Mouse (Mus musculus): ENCODE data around the gene Gm7029.
"Not testable (repeated sequence)": the region's sequence is repeated elsewhere in the genome, so short reads cannot be mapped to it uniquely, and the experiment has no call there.

Gene Gm7029

DNA sequence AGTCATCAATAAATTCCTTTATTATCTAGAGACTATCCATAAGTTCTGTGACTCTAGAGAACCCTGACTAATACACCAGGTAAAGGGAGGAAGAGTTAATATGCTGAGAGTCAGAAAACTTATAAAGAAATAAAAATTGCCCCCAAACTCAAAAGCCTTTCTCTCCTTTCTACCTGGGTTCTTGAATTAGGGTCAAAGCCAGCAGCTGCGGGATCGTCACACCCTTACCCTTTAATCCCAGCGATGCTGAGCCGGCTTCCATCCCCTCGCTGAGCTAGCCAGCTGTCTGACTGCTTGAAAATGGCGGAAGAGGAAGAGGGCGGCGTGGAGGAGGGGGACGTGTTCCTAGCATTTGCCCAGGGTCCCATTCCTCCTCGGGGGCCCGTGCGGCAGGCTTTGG lies at the start of gene Gm7029:
TSS of gene Gm7029 (plus strand) at position 301 of the 400 bp plus-strand sequence.
- not testable (repeated sequence) for DNase-seq

DNA sequence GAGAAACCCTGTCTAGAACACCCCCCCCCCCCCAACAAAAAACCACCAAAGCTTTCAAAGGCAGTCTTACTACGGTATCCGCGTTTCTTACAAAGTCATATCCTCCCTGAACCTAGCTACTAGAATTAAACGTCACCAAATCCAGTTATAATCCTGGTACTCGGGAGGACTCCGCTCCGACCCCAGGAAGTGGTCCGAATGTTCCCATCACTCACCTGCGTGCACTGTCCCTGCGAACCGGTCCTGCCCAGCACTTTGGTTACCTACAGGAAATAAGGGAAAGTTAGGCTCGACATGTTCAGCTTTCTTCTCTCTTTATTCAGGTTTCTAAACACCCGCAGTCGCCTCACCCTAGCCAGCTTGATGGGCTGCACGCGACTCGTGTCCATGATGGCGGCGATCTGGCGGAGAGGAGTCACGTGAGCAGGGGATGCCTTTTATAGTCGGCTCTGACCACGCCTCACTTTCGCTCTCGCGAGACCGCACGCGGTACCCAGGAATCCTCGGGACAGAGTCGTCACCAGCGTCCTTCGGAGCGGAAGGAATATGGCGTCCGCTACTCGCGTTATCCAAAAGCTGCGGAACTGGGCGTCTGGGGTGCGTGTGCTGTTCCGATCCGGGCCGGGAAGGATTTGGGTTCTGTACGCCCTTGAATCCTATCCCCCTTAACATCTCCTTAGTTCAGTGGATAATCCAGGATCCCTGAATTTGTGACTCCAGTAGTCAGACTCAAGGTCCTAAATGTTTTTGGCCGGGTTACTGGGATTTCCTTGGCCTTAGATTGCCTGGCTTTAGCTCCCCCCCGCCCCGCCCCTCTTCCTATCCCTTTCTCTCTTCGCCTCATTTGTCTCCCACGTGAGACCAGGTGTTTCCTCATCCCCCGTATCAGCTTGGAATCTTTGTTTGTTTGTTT lies 49.3 kb upstream of the Gm7029 start, which contains the start of the genes Rps28 and Ndufa7:
TSS of gene Rps28 (minus strand) at position 479 of the 913 bp plus-strand sequence.
TSS of gene Ndufa7 (plus strand) at position 489 of the 913 bp plus-strand sequence.
- DNase-seq, result peak; percentile 97

DNA sequence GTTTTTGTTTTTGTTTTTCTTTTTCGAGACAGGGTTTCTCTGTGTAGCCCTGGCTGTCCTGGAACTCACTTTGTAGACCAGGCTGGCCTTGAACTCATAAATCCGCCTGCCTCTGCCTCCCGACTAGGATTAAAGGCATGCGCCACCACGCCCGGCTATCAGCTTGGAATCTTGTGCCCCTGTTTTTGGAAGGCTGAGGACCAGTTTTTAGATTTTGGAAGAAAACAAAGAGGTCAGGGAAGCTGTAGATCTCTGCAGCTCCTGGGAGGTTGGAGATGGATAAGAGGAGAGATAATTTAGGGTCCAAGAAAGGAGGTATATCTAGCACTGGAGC lies 48.7 kb upstream of the Gm7029 start:
- DNase-seq, result not testable (repeated sequence)

DNA sequence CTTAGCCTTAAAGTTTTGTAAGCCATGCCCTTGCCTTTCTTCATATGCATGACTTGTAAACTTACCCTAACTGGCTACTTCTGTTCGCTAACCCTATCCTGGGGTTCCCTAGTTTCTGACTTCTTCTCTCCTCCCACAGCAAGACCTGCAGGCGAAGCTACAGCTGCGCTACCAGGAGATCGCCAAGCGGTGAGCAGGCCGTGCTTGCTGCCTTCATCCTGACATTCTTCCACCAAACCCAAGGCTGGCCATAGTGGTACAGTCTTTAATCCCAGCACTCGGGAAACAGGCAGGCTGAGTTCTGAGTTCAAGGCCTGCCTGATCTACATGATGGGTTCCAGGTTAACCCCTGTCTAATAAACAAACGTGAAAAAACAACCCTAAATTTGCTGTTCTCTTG lies 48.2 kb upstream of the Gm7029 start:
- no peak for DNase-seq

DNA sequence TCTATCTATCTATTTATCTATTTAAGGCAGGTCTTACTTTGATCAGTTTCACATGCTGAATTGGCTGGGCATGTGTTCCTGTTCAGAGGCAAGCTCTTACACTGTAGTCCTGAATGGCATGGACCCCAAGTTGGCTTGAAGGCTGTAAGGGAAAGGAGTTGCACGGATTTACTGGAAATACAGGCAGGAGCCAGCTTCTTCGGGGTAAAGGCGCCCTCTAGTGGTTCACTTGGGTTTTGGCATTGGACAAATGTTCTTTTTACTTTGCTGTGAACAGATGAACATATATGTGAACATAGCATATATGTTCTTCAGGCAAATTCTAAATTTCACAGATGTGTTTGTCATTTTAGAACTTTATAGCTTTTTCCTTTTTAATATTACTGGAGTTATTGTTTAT lies 46.8 kb upstream of the Gm7029 start:
- DNase-seq, result no peak

DNA sequence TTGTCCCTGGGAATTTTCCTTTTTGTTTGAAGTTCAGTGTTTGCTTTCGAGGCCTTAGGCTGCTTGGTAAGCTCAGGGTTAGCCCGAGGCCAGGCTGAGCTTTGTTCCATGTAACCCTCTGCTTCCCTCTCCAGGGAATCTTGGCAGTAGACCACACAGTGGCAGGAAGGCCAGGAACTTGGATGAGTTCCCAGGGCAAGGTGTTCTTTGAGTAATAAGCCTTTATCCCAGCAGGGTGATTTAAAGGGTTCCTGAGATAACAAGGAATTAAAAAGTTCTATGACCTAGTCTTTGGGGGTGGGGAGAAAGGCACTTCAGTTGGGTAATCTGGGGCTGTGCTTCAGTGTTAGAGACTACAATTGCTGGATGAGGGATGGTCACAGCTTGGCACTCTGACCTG lies 44.7 kb upstream of the Gm7029 start:
- no peak for DNase-seq

DNA sequence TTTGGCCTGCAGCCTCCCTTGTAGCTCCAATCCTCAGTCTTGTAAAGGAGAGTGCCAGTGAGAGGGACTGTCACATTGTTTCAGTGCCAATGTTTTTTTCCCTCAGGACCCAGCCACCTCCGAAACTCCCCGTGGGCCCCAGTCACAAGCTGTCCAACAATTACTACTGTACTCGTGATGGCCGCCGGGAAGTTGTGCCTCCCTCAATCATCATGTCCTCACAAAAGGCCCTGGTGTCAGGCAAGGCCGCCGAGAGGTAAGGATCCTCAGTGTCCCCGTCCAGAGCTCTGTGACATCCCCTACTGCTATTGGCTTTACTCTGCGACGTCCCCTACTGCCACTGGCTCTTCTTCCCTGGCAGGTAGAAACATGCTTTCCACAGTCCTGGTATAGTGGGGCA lies 44.1 kb upstream of the Gm7029 start:
- DNase-seq, result no peak

DNA sequence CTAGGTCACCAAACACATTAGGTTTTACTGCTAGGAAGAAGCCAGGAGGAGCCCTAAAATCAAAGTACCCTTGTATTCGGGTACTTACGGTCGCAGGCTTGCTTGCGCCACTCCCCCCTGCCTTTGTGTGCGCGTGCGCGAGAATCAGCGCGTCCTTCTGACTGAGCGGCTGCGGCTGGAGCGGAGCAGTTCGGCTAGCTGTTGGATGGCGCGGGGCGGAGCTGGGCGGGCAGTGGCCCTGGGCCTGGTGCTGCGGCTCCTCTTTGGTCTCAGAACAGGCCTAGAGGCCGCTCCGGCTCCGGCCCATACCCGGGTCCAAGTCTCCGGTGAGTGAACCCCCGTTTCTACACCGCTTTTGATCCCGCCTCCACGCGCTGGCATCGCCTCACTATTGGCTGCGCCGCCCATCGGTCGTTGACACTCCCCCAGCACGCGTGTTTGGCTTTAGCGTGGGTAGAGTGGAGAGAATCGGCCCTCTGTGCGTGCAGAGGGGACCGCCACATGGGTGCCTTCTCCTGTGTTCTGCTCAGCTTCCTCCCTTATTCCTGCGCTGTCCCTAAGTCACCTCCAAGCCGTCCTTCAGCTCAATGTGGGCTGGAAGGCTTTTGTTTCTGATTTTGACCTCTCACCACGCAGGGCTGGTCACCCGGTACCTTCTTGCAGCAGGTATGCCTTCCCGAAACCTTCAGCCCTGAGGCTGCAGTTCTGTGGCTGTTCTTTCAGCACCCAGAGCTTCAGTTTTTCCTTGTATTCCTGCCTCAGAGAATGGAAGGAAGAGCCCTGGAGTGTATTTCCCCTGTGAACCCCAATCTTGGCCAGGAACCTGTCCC lies 30.5 kb upstream of the Gm7029 start, which contains the start of gene Cd320:
TSS of gene Cd320 (plus strand) at position 126 of the 830 bp plus-strand sequence.
- peak; percentile 91 for DNase-seq

DNA sequence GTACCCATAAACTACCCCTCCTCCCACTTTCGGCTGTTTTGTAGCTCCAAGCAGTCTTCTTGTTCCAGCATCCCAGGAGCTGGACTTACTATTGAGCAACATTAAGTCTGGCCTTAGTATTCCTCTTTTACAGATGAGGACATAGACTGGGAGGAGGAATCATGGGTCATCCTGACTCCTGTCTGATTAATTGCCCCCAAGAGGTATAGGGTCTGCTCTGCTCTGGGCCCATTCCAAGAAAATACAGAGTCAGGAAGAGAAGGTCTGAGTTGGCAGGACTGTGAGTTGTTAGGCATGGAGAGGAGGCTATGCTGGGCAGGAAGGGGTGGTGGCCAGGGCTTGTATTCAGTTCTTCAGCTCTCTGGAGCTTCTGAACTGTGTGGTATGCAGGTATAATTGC lies 29.4 kb upstream of the Gm7029 start:
- no peak for DNase-seq

DNA sequence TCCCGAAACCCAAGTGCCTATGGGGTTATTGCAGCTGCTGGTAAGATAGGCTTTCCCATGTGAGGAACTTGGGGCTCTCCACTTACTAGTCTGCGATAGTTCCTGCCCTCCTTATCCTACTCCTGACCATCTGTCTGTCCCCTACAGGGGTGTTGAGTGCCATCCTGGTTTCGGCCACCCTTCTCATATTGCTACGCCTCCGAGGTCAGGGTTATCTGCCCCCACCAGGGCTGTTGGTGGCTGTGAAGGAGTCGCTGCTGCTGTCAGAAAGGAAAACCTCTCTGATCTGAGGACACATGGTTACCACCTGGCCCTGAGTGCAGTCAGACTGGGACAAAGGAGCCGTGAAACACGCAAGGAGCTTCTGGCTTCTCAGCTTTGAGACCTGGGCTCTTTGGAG lies 25.5 kb upstream of the Gm7029 start:
- DNase-seq, result no peak

DNA sequence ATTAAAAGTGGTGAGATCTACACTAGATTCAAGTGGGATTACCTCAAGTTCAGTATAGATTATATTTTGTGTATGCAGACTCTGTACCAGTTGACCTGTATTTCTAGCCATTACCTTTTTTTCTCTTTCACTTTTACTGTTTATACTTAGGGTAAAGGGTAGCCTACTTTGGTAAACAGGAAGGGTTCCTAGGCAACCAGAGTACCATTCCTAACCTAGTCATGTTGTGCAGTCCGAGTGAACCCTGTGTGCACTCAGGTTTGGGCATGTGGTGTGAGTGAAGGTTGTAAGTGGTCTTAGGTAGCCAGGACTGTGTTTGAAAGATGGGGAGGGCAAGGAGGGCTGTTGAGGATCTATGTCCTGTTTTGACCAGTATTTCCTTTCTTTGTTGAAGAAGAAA lies 22.3 kb upstream of the Gm7029 start:
- DNase-seq, result no peak

DNA sequence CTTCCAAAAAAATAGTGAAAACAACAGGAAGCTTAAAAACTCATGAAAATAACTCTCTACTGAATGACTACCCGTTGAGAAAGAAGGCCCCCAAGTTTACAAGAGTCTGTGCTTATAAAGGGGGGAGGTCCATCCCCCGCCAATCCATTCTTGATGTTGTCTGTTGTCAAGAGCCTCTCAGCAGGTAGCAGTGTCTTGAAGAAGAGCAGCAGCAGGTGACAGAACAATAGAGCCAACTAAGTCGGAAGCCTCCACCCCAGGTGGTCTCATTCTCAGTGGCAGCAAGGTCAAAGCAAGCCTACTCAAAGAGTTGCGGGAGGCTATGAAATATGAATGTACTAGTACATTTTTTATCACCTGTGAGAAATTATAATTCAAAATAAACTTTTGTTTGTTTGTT lies 15.8 kb upstream of the Gm7029 start:
- DNase-seq, result no peak

DNA sequence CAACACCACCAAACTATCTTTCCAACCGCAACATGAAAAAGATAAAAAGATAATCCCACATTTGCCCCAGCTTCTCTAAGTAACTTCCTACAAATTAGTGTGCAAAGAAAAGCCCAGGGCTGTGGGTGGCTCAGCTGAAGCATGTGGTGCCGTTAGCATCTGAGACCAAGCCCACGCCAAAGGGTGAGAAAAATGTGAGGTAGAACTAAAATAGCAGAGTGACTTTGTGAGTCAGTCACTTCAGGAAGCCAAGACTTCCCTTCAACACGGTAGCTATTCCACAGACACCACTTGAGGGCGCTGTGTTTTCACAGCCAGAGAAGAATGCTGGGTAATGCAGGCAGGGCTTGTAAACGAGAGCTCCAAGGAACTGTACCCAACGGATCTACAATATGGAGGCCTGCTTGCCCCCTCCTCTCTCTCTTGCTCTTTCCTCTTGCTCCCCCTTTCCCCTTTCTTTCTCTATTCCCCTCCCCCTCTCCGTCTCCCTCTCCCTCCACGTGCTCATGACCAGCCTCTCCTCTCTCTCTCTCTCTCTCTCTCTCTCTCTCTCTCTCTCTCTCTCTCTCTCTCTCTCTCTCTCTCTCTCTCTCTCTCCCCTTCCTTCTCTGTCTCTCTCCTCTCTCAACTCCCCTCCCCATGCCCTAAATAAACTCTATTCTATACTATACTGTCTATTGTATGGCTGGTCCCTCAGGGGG lies 8.2 kb upstream of the Gm7029 start:
- DNase-seq, result peak; percentile 89

DNA sequence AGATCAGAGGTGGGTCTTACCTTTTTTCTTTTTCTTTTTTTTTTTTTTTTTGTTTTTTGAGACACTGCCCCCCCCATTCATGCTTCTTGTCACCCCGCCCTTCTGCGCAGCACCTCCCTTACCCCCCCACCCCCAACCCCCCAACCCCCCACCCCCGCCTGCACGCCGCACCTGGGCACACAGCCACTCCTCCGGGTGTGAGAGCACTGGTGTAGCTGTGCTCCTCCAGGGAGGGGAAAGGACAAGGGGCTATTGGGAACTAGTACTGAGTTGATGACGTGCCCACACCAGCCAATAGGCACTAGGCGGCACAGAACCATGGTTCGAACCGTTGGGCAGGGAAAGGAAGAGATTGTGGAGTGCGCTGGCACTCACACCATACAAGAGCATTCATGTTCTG lies 774 bp downstream of the Gm7029 start:
- DNase-seq, result no peak

DNA sequence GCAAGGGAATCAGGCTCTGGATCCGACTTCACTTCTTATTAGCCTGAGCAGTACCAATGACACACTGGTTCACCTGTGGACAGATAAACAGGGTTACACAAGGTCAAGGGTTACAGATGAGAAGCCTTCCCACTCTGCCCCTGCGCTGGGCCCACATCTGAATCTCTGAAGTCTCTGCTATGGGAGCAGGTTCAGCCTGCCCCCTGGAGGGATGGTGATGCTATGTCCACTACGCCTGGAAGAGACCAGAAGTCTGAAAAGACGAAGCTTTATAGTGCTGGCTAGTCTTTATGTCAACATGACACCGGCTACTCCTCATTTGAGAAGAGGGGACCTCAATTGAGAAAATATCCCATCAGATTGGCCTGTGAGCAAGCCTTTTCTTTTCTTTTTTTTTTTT lies 2.2 kb downstream of the Gm7029 start:
- DNase-seq, result not testable (repeated sequence)

DNA sequence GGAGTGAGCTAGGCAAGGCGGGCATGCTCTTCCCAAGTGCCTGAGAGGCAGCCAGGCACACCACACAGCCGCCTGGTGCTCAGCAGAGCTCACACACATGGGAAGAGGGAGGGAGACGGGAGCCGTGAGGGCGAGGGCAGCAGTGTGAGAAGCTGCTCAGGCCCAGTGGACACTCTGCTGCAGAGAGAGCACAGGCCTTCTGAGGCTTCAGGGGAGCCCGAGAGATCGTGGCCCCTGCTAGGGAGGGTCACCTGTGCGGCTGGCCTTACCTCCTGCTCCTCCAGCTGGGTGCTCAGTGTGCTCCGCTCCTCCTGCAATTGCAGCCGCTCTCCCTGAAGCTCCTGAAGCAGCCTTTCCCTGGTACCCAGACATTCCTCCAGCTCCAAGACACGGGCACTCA lies 10.7 kb downstream of the Gm7029 start:
- not testable (repeated sequence) for DNase-seq

DNA sequence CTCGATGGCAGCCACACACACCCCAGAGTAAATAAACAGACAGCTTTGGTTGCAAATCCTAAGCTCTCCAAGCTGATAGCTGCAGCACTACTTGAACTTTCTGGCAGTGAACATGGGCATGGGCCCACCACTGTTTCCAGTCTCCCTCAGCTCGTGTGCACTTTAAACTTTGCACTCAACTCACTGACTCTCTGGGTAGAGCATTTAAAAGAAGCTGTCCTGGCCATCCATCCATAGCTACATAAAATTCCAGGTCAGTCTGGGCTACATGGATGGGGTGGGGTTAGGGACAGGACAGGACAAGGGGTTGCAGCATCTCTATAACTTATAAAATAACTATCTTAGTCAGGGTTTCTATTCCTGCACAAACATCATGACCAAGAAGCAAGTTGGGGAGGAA lies 14.2 kb downstream of the Gm7029 start:
- DNase-seq, result not testable (repeated sequence)

DNA sequence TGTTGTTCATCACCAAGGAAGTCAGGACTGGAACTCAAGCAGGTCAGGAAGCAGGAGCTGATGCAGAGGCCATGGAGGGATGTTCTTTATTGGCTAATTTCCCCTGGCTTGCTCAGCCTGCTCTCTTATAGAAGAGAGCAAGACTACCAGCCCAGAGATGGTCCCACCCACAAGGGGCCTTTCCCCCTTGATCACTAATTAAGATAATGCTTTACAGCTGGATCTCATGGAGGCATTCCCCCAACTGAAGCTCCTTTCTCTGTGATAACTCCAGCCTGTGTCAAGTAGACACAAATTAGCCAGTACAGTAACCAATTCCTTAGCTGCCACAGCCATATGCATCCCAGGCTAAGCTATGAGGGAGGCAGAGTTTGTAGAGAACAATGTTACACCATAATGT lies 14.6 kb downstream of the Gm7029 start:
- not testable (repeated sequence) for DNase-seq

DNA sequence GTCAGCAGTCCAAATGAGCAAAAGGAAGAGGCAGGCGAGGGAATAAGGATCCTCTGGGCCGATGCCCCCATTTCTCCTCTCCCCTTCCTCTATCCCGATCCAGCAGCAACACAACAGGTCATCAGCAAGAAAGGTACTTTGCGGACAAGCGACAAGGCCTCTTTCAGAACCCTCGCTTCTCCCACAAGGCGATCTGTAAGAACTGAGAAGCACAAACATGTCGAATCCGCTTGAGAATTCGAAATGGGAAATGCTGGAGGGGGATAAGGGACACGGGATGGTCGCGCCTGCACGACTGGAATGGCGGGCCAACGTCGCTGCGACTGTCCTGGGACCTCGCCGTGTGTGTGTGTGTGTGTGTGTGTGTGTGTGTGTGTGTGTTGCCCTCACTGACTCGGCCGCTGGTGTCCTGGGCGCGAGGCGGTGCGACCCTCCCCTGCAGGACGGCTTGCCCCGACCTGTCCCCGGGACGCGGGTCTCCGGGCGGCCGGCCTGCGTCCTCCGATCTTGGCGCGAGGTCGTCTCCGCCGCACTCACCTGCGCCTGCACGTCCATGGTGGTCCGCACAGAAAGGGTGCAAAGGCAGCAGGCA lies 16.4 kb downstream of the Gm7029 start:
- DNase-seq, result not testable (repeated sequence)

DNA sequence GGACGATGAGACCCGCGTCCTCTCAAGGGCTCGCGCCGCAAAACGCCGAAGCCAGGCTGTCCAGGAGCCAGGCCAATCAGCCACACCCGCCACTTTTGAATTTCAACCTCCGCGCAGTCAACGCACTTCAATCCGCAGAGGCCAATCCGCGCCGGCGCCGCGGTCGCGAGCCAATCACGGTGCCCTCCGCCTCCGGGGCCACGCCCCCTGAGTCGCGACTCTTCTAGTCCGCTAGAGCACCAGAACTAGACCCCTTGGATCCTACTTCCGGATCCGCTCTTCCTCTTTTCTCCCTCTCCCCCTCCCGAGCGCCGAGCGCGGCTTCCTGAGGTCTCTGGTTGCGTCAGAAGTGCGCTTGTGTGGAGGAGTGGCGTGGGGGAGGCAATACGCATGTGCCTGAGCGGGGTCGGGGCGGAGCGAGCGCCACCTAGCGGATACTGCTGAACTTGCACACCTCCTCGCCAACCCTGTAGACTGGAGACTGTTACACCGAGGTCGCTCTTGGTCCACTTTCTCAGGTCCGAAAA lies 17.0 kb downstream of the Gm7029 start, which contains the start of gene Kifc1:
TSS of gene Kifc1 (minus strand) at position 129 of the 527 bp plus-strand sequence.
- DNase-seq, result peak; percentile 100

DNA sequence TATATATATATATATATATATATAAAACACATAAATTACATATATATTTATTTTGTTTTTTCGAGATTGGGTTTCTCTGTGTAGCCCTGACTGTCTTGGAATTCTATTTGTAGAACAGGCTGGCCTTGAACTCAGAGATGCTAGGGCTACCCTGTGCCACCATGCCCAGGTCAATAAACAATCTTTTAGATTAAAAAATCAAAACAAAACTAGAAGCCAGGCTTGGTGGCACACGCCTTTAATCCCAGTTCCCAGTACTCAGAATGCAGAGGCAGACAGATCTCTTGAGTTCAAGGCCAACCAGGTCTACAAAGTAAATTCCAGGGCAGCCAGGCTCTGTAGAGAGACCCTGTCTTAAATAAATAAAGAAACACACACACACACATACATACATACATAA lies 17.7 kb downstream of the Gm7029 start:
- no peak for DNase-seq

DNA sequence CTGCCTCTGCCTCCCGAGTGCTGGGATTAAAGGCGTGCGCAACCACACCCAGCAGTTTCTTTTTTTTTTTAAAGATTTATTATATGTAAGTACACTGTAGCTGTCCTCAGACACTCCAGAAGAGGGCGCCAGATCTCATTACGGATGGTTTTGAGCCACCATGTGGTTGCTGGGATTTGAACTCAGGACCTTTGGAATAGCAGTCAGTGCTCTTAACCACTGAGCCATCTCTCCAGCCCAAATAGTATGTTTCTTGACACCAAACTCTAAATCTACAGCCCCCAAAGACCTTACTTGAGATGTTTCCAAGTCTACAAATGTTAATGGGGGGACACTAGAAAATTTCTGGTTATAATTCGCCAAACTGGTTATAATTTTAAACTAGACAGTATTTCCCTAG lies 18.3 kb downstream of the Gm7029 start:
- DNase-seq, result not testable (repeated sequence)

Data from layer of hippocampus, adult 9-11 months (tissue).